Mouse (Mus musculus): ENCODE measurements around the gene Rassf10. TPM values are rescaled to one million over a fixed set of nuclear protein-coding genes. Genes with fewer than 3 reads are reported as not detected.

The Rassf10 gene
- 0.02 and 0.05 TPM in 2 replicates for polyA plus RNA-seq (2015; fragmentation: Nextera tagmentation; extraction: Ambion mirVana)

DNA sequence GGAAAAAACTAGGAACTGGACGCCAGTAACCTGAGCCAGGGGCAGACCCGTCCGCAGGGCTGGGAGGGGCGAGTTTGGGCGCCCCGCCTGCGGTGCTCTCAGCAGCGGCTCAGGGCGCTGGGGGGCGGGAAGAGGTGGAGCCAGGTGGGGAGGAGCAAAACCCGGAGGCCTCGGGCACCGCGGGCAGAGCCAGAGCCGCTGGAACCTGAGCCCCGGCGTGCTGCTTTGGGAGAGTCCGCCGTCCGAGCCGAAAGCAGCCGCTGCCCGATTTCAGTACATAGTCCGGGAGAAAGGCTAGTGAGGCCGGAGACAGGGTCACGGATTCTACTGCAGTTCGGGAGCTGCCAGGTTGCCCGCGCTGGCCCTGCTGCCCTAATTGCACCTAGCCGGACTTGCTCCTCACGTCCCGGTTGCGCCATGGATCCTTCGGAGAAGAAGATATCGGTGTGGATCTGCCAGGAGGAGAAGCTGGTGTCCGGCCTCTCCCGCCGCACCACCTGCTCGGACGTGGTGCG, at the start of gene Rassf10:
Gene Rassf10 (plus strand): TSS at position 186 of the 515 bp plus-strand sequence.
- Histone ChIP-seq H3K4me3 (replicated peaks) (peak within 1 kb of the TSS; percentile 37), H3K36me3 (replicated peaks) (no peaks in the 10 kb centered on the region), H3K9me3 (replicated peaks) (no peaks in the 10 kb centered on the region), H3K4me1 (replicated peaks) (peaks cover 11% of the 10 kb centered on the region; the same call in 1 of the 2 replicates), H3K27me3 (peaks cover 53% of the 10 kb centered on the region), H3K9ac (no peak within 1 kb of the TSS), H3K27ac (replicated peaks) (no peak within 1 kb of the TSS), H3K4me2 (peak within 1 kb of the TSS; percentile 58)
- peak; percentile 37; the same call in 1 of the 2 replicates for ATAC-seq (ENCODE audit: insufficient read depth)
- 2% methylated on average over 41 of the region's 41 CpGs for WGBS (ENCODE audit: insufficient replicate concordance)

DNA sequence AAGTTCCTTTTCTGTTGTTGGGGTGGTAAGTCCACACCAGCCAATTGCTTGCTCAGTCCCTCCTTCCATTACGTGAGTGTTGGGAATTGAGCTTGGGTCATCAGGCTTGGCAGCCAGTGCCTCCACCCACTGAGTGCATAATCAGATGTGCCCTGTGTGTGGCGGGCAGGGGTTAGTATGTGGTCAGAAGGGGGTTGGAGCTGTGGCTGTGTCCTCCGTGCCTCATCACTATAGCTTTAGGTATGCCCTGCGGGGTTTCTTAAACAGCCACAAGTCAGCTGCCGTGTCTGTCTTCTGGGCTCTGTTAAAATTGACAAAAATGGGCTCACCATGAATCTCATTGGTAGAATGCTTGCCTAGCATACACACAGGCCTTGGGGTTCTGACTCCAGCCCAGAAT, 46.9 kb upstream of the Rassf10 start:
- Histone ChIP-seq H3K9ac (no peak overlapping the region), H3K4me2 (no peak overlapping the region), H3K36me3 (replicated peaks) (no peaks in the 10 kb centered on the region), H3K27me3 (no peaks in the 10 kb centered on the region), H3K4me1 (replicated peaks) (no peaks in the 10 kb centered on the region), H3K9me3 (replicated peaks) (no peaks in the 10 kb centered on the region), H3K4me3 (replicated peaks) (no peak overlapping the region), H3K27ac (replicated peaks) (no peak overlapping the region)
- 58% methylated on average over 5 of the region's 5 CpGs for WGBS (ENCODE audit: insufficient replicate concordance)
- ATAC-seq (ENCODE audit: insufficient read depth) = no peak

DNA sequence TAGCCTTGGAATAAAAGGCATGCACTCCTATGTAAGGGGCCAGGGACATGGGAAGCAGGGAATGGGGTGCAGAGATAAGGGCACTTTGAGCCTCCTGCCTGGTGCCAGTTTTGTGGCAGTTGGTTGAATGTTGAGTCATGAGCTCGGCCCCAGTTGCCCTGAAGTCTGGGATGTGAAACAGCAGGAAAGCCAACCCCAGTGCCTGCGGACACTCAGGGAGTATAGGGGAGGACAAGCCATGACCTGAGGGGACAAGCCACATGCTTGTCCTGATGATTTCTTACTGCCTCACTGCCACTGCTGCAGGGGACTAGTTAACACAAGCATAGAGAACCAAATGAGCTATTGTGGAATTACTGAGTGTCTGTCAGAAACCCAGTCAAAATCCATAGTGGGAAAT, 46.3 kb upstream of the Rassf10 start:
- no peak overlapping the region for H3K4me2 ChIP-seq
- H3K27me3 ChIP-seq = no peaks in the 10 kb centered on the region
- ATAC-seq (ENCODE audit: insufficient read depth) = no peak
- no peaks in the 10 kb centered on the region for H3K36me3 ChIP-seq (replicated peaks)
- no peak overlapping the region for H3K4me3 ChIP-seq (replicated peaks)
- WGBS (ENCODE audit: insufficient replicate concordance) = 61% methylated on average over 2 of the region's 2 CpGs
- no peaks in the 10 kb centered on the region for H3K9me3 ChIP-seq (replicated peaks)
- no peak overlapping the region for H3K9ac ChIP-seq
- no peak overlapping the region for H3K27ac ChIP-seq (replicated peaks)
- H3K4me1 ChIP-seq (replicated peaks) = no peaks in the 10 kb centered on the region

DNA sequence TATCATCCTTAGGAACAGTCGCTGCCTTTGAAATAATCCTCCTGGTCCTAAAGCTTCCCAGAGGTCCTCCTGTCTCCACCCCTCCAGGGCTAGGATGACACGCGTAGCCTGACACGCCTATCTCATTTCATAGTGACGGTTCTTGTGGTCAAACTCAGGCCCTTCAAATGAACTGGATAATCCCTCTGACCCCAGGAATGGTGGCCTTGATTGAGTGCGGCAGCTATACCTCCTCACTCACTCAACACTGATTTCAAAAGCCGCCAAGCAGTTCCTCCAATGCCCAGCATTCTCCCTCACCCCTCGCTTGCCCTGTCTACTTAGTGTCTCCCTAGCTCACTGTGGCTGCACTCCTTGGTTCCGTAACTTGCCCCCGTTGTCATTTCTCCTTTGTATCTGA, 44.6 kb upstream of the Rassf10 start:
- WGBS (ENCODE audit: insufficient replicate concordance) = 61% methylated on average over 10 of the region's 10 CpGs
- Histone ChIP-seq H3K4me1 (replicated peaks) (no peaks in the 10 kb centered on the region), H3K9ac (no peak overlapping the region), H3K9me3 (replicated peaks) (no peaks in the 10 kb centered on the region), H3K27ac (replicated peaks) (no peak overlapping the region), H3K4me2 (no peak overlapping the region), H3K4me3 (replicated peaks) (no peak overlapping the region), H3K27me3 (no peaks in the 10 kb centered on the region), H3K36me3 (replicated peaks) (no peaks in the 10 kb centered on the region)
- no peak for ATAC-seq (ENCODE audit: insufficient read depth)

DNA sequence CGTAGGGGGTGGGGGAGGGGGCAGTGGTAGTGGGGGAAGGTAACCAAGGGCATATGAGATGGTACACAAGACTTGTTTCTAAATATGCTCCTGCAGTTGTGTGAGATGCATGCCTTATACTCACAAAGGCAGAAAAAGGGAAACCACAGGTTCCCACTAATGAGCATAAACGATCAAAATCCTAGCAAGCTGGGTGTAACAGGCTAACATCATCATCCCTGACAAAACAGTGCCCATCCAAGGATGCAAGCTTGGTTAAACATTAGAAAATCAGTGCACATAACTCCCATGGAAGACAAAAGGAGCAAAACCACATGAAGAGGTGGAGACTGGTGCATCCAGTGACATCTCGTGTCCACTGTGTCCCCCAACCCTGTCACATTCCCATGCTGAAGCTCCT, 40.8 kb upstream of the Rassf10 start:
- Histone ChIP-seq H3K4me2 (no peak overlapping the region), H3K36me3 (replicated peaks) (no peaks in the 10 kb centered on the region), H3K9ac (no peak overlapping the region), H3K4me3 (replicated peaks) (no peak overlapping the region), H3K9me3 (replicated peaks) (no peaks in the 10 kb centered on the region), H3K27me3 (no peaks in the 10 kb centered on the region), H3K27ac (replicated peaks) (no peak overlapping the region), H3K4me1 (replicated peaks) (no peaks in the 10 kb centered on the region)
- 46% methylated on average over 3 of the region's 3 CpGs for WGBS (ENCODE audit: insufficient replicate concordance)
- no peak for ATAC-seq (ENCODE audit: insufficient read depth)

DNA sequence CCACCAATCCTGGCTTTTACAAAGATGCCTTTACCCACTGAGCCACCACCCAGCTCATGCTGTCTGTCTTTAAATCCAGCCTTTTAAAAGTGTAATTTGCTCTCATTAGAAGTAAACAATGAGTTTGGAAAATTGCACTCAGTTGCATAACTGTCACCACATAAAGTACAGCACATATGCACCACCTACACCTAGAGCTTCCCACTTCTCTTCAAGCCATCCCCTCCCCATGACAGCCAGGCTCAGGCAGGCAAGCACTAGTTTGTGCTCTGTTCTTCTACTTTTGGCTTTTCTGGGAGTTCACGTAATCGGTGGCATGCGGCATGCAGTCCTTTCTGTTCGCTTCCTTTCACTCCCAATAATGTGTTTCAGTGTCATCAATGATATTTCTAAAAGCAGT, 38.2 kb upstream of the Rassf10 start:
- ATAC-seq (ENCODE audit: insufficient read depth) = no peak

DNA sequence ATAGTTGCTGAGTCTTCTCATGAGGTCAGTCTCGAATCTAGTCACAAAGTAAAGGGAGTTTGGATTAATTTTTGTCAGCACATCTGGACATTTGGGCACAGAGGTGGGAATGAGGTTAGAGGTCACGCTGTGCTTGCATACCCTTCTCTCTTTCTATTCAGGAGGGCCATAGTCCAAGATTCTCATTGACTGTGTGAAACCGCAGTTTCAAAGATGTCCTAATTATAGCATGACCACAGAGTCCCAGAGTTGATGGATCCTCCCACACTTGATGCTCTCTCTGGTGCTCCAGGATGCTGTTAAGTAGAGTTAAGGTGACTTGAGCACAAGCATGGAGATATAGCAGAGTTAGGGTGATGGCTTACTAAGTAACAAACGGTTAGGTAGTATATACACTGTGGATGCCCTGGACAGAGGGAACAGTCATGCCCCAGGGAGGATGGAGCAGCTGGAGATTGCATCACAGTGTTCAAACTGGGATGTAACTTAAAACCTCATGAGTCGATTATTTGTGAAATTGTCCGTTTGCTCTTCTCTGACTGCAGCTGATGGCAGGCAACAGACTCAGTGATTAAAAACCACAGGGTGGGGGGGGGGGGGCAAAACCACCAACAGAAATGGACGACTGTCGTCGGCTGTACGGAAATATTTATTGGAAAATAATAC, 36.0 kb upstream of the Rassf10 start:
- ATAC-seq (ENCODE audit: insufficient read depth) = no peak
- Histone ChIP-seq H3K9ac (no peak overlapping the region), H3K27me3 (no peaks in the 10 kb centered on the region), H3K27ac (replicated peaks) (no peak overlapping the region), H3K4me1 (replicated peaks) (no peaks in the 10 kb centered on the region), H3K4me2 (no peak overlapping the region), H3K36me3 (replicated peaks) (no peaks in the 10 kb centered on the region), H3K4me3 (replicated peaks) (no peak overlapping the region), H3K9me3 (replicated peaks) (no peaks in the 10 kb centered on the region)
- WGBS (ENCODE audit: insufficient replicate concordance) = 40% methylated on average over 10 of the region's 10 CpGs

More for the DNA sequence above, 38.2 kb upstream of the Rassf10 start:
- Histone ChIP-seq H3K4me3 (replicated peaks) (no peak overlapping the region), H3K9ac (no peak overlapping the region), H3K4me1 (replicated peaks) (no peaks in the 10 kb centered on the region), H3K27me3 (no peaks in the 10 kb centered on the region), H3K36me3 (replicated peaks) (no peaks in the 10 kb centered on the region), H3K9me3 (replicated peaks) (no peaks in the 10 kb centered on the region), H3K4me2 (no peak overlapping the region), H3K27ac (replicated peaks) (no peak overlapping the region)
- WGBS (ENCODE audit: insufficient replicate concordance) = 78% methylated on average over 4 of the region's 4 CpGs

DNA sequence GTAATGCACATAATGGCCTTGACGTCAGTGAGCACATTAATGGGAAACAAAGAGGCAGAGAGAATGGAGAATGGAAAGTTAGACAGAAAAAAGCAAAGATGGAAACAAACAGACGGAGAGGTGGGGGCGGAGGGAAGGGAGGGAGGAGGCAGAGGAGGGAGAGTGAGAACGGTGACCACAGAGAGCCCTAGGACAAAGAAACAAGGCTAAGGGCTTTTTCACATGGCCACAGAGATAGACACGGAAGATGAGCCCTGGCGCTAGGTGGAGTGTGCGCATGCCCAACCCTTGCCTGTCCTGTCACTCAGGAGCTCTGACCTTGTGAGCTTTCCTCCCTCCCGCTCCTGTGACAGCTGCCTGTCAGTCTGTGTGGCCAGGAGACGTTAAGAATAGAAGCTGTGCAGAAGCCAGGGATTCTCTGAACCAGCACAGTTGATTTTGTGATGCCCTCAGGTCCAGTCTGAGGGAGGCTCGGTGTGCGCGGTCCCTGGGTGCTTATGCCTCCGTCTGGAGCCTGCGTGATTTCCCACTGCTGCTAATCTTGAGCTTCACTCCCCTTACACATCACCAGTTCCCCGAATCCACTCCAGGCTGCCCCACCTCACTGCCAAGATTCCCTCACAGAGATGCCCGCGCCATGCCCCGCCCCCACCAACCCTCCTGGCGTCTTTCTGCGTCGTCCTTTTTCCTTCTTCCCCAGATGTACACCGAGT, 35.3 kb upstream of the Rassf10 start:
- Histone ChIP-seq H3K9me3 (replicated peaks) (no peaks in the 10 kb centered on the region), H3K9ac (no peak overlapping the region), H3K4me3 (replicated peaks) (no peak overlapping the region), H3K4me2 (no peak overlapping the region), H3K4me1 (replicated peaks) (no peaks in the 10 kb centered on the region), H3K27me3 (no peaks in the 10 kb centered on the region), H3K27ac (replicated peaks) (no peak overlapping the region), H3K36me3 (replicated peaks) (no peaks in the 10 kb centered on the region)
- ATAC-seq (ENCODE audit: insufficient read depth) = no peak
- 45% methylated on average over 22 of the region's 22 CpGs for whole genome bisulfite sequencing (ENCODE audit: insufficient replicate concordance)

DNA sequence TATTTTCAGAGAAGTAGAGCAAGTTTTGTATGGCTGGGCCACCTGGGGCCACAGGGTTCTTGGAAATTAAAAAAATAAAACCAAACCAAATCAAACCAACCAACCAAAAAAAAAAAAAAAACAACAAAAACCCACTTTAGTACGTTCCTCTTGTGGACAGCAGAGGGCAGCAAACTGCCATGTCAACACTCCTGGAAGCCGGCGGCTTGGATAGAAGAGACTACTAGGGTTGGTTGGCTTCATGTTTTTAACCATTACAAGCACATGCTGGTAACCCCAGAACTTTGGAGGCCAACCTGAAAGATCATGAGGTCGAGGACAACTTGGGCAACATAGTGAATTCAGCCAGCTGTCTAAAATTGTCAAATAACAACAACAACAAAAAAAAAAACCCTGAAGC, 33.9 kb upstream of the Rassf10 start:
- H3K27ac ChIP-seq (replicated peaks) = no peak overlapping the region
- H3K9me3 ChIP-seq (replicated peaks) = no peaks in the 10 kb centered on the region
- H3K4me3 ChIP-seq (replicated peaks) = no peak overlapping the region
- no peak overlapping the region for H3K9ac ChIP-seq
- no peak overlapping the region for H3K4me2 ChIP-seq
- H3K4me1 ChIP-seq (replicated peaks) = no peaks in the 10 kb centered on the region
- no peak for ATAC-seq (ENCODE audit: insufficient read depth)
- H3K36me3 ChIP-seq (replicated peaks) = no peaks in the 10 kb centered on the region
- no peaks in the 10 kb centered on the region for H3K27me3 ChIP-seq
- 2% methylated on average over 4 of the region's 4 CpGs for WGBS (ENCODE audit: insufficient replicate concordance)

DNA sequence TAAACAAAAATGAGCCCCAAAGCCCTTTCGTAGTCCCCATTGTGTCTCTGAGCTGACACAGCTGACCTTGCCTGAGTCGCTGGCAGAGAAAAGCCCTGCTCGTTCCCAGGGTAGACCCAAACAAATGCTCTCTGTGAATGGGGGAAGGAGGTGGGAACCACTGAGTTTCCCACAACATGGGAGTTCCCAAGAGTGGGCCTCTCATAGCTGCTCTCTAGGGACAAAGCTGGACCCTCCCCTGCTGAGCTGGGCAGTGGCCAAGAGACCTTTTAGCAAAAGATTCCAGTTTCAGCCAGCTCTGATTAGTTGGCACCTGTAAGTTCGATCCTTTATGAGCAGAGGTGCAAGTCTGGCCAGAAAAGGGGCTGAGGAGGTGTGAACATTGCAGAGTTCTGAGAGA, 31.0 kb upstream of the Rassf10 start:
- Histone ChIP-seq H3K27me3 (no peaks in the 10 kb centered on the region; the same call in 1 of the 2 replicates), H3K4me2 (no peak overlapping the region), H3K9me3 (replicated peaks) (no peaks in the 10 kb centered on the region), H3K4me1 (replicated peaks) (no peaks in the 10 kb centered on the region), H3K4me3 (replicated peaks) (no peak overlapping the region), H3K27ac (replicated peaks) (no peak overlapping the region), H3K9ac (no peak overlapping the region), H3K36me3 (replicated peaks) (no peaks in the 10 kb centered on the region)
- ATAC-seq (ENCODE audit: insufficient read depth) = no peak
- 41% methylated on average over 4 of the region's 4 CpGs for WGBS (ENCODE audit: insufficient replicate concordance)

DNA sequence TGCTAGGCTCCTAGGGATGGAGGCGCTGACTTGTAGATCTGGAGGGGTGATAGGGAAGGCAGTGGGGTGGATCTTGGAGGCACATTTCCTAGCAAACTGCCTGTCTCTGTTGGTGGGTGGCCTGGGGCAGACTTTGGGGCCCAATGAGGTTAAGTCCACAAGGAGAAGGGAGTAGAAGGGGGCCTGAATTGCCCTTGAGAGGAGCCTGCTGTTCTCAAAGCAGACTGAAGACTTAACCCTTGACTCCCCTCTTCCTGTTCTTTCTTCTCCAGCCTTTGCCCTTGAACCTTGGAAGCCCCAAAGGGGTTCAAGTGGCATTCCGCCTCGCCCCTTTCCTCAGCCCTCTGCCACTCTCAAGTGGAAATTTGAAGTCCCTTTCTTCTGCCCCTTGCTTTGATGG, 30.1 kb upstream of the Rassf10 start:
- H3K4me2 ChIP-seq = no peak overlapping the region
- no peak overlapping the region for H3K27ac ChIP-seq (replicated peaks)
- no peaks in the 10 kb centered on the region for H3K4me1 ChIP-seq (replicated peaks)
- no peak for ATAC-seq (ENCODE audit: insufficient read depth)
- no peaks in the 10 kb centered on the region; the same call in 1 of the 2 replicates for H3K27me3 ChIP-seq
- no peak overlapping the region for H3K9ac ChIP-seq
- H3K4me3 ChIP-seq (replicated peaks) = no peak overlapping the region
- 47% methylated on average over 3 of the region's 3 CpGs for WGBS (ENCODE audit: insufficient replicate concordance)
- no peaks in the 10 kb centered on the region for H3K36me3 ChIP-seq (replicated peaks)
- no peaks in the 10 kb centered on the region for H3K9me3 ChIP-seq (replicated peaks)

Data from liver, embryonic 15.5 days (tissue).